Mouse (Mus musculus): ENCODE data around the gene Fam126b. TPM values are rescaled to one million over a fixed set of nuclear protein-coding genes. Genes with fewer than 3 reads are reported as not detected.
"Not testable (repeated sequence)": the region's sequence is repeated elsewhere in the genome, so short reads cannot be mapped to it uniquely, and the experiment has no call there.

Fam126b gene
- polyA plus RNA-seq (2014; fragmentation: Nextera tagmentation; extraction: Ambion mirVana) = 5.2 and 6.4 TPM in 2 replicates

DNA sequence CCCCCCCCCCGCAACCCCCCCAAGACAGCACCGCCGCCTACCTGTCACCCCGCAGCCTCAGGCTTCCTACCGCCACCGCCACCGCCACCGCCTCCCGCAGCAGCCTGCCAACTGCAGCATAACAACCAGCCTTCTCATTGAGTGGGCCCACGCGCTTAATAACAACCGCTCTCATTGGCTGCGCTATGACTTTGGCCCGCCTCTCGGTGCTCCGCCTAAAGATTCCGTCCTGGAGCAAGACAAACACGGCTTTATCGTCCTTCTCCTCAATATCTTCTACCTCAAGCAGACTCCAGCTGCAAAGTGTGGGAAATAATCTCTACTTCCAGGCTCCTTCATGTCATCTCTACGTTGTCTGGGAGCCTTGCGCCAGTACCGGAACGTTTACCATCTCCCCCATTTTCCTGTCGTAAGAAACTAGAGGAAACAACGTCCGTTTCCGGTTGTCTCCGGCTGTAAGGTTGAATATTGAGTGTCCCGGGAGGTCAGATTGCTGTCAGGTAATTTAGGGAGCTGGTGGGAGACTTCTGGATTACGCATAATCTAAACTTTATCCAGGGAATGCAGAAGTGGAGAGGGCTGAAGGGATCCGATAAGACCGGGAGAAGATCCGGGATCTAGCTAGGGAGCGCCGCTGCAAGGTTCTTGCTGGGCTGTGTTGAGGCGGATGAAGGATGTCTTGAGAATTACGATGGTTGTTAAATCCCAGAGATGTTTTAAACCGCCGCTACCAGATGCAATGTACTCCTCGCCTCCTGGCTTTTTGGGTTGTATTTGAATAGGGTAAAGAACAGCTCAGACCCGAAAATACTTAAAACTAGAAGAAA, at the start of gene Fam126b, which contains the start of gene Ndufb3:
Gene Fam126b, minus strand, starts transcription at position 153 of the 827 bp plus-strand sequence.
Gene Ndufb3, plus strand, starts transcription at position 214 of the 827 bp plus-strand sequence.
- peak; percentile 96 for ATAC-seq (replicated peaks; ENCODE audit: insufficient number of reproducible peaks, low FRiP score, low TSS enrichment)
- Histone ChIP-seq H3K36me3 (ENCODE audit: control insufficient read depth, insufficient read depth, low read length) (no peaks in the 10 kb centered on the region; the same call in 1 of the 2 replicates), H3K27me3 (ENCODE audit: control insufficient read depth, insufficient read depth, low read length) (no peaks in the 10 kb centered on the region), H3K4me2 (peak within 1 kb of the TSS; percentile 93), H3K9me3 (replicated peaks; ENCODE audit: control insufficient read depth, low read length) (no peaks in the 10 kb centered on the region), H3K4me1 (ENCODE audit: control insufficient read depth, insufficient read depth, low read length) (peaks cover 9% of the 10 kb centered on the region), H3K27ac (ENCODE audit: low read depth, low read length) (peak within 1 kb of the TSS; percentile 7; the same call in 1 of the 2 replicates), H3K9ac (ENCODE audit: low read depth, low read length) (peak within 1 kb of the TSS; percentile 77), H3K4me3 (ENCODE audit: low read depth, low read length) (peak within 1 kb of the TSS; percentile 86)
- 1% methylated on average over 41 of the region's 41 CpGs for WGBS (ENCODE audit: insufficient replicate concordance)

DNA sequence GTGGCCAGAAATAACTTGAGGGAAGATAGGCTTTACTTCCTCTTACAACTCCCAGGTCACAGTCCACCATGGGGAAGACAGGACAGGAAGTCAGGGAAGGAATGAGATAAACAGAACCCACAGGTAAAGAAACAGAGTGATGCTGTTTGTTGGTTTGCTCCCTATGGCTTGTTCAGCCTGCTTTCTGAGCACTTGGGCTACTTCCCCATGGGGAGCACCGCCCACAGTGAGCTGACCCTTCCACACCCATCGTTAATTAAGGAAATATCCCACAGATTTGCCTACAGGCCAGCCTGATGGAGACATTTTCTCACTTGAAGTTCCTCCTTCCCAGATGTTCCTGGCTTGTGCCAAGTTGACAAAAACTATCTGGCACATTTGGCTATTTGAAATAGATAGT, 42.7 kb upstream of the Fam126b start:
- H3K9me3 ChIP-seq (replicated peaks; ENCODE audit: control insufficient read depth, low read length); H3K4me1 ChIP-seq (ENCODE audit: control insufficient read depth, insufficient read depth, low read length); H3K9ac ChIP-seq (ENCODE audit: low read depth, low read length); H3K4me2 ChIP-seq; H3K4me3 ChIP-seq (ENCODE audit: low read depth, low read length); H3K27me3 ChIP-seq (ENCODE audit: control insufficient read depth, insufficient read depth, low read length); ATAC-seq (replicated peaks; ENCODE audit: insufficient number of reproducible peaks, low FRiP score, low TSS enrichment); H3K36me3 ChIP-seq (ENCODE audit: control insufficient read depth, insufficient read depth, low read length); H3K27ac ChIP-seq (ENCODE audit: low read depth, low read length): not testable (repeated sequence)
- WGBS (ENCODE audit: insufficient replicate concordance) = 80% methylated on average over 1 of the region's 2 CpGs

DNA sequence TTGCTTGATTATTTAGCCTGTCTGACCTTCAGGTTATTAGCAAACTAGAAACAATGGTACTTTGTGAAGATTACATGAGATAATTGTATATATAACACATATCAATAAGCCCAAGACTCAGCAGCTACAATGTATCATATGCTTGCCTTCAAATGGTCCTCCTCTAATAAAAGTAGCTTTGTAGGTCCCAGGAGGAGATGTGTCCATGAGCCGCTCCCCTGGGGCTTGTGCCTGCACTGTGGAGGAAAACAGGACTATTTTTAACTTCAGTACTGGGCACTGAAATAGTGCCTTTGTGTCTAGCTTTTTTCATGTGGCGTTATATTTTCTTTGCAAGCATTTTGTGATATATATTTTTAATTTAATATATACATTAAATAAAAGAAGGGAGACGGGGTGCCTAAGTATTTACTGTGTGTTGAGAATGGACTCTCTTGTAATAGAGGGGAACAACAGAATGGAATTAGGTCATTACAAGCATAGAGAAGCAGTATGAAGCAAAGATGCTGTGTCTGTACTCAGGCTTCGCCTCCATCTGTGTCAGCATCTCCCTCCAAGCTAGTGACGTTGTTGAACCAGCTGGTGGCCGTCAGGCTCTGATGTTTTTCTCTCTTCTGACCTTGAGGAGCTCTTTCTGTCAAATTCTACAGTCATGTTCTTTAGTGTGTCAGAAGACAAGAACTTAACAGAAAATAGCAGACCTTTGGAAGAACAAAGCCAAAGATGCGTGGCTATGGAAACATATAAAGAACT, 36.0 kb upstream of the Fam126b start:
- peaks cover 2% of the 10 kb centered on the region; the same call in 1 of the 2 replicates for H3K9me3 ChIP-seq (replicated peaks; ENCODE audit: control insufficient read depth, low read length)
- no peak overlapping the region for H3K4me2 ChIP-seq
- no peaks in the 10 kb centered on the region for H3K4me1 ChIP-seq (ENCODE audit: control insufficient read depth, insufficient read depth, low read length)
- no peaks in the 10 kb centered on the region for H3K27me3 ChIP-seq (ENCODE audit: control insufficient read depth, insufficient read depth, low read length)
- no peak overlapping the region for H3K9ac ChIP-seq (ENCODE audit: low read depth, low read length)
- H3K36me3 ChIP-seq (ENCODE audit: control insufficient read depth, insufficient read depth, low read length) = no peaks in the 10 kb centered on the region
- no peak overlapping the region for H3K27ac ChIP-seq (ENCODE audit: low read depth, low read length)
- no peak overlapping the region for H3K4me3 ChIP-seq (ENCODE audit: low read depth, low read length)
- 64% methylated on average over 7 of the region's 7 CpGs for WGBS (ENCODE audit: insufficient replicate concordance)
- no peak for ATAC-seq (replicated peaks; ENCODE audit: insufficient number of reproducible peaks, low FRiP score, low TSS enrichment)

DNA sequence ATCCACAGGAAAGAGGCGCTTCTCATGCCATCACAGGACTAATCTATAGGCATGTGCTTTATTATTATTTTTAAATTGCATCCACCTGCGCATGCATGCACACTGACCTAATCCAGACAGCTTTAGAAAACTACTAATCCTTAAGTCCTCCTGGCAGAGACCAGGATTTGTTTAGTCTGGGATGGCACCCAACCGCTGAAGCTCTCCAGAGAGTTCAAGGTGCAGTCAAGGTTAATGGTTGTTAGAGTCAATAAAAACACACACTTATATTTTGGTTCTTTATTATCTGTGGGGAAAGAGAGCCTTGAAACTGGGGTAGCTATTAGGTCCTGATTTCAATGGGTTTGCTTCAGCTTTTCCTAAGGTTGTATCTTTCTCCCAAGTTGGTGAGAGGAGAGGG, 35.1 kb upstream of the Fam126b start:
- Histone ChIP-seq H3K27ac (ENCODE audit: low read depth, low read length) (no peak overlapping the region), H3K9ac (ENCODE audit: low read depth, low read length) (no peak overlapping the region), H3K9me3 (replicated peaks; ENCODE audit: control insufficient read depth, low read length) (peaks cover 2% of the 10 kb centered on the region; the same call in 1 of the 2 replicates), H3K4me2 (no peak overlapping the region), H3K4me3 (ENCODE audit: low read depth, low read length) (no peak overlapping the region), H3K36me3 (ENCODE audit: control insufficient read depth, insufficient read depth, low read length) (no peaks in the 10 kb centered on the region), H3K27me3 (ENCODE audit: control insufficient read depth, insufficient read depth, low read length) (no peaks in the 10 kb centered on the region), H3K4me1 (ENCODE audit: control insufficient read depth, insufficient read depth, low read length) (no peaks in the 10 kb centered on the region)
- ATAC-seq (replicated peaks; ENCODE audit: insufficient number of reproducible peaks, low FRiP score, low TSS enrichment) = no peak
- 80% methylated on average over 3 of the region's 3 CpGs for WGBS (ENCODE audit: insufficient replicate concordance)

DNA sequence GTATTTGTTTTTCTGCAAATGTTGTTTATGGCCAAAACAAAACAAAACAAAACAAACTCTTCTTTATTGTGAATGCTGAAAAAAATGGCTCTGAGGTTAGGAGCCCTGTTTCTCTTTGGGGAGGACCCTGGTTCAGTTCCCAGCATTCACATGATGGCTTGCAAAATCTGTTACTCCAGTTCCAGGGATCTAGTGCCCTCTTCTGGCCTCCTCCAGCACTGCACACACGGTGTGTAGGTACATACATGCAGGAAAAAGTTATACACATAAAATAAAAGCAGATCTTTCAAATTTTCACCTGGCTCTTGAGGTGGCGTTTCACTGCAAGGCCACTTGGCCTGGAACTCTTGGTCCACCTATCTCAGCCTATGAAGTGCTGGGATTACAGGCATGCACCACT, 32.6 kb upstream of the Fam126b start:
- WGBS (ENCODE audit: insufficient replicate concordance) = 81% methylated on average over 2 of the region's 2 CpGs
- ATAC-seq (replicated peaks; ENCODE audit: insufficient number of reproducible peaks, low FRiP score, low TSS enrichment) = no peak
- H3K36me3 ChIP-seq (ENCODE audit: control insufficient read depth, insufficient read depth, low read length) = no peaks in the 10 kb centered on the region
- no peaks in the 10 kb centered on the region for H3K4me1 ChIP-seq (ENCODE audit: control insufficient read depth, insufficient read depth, low read length)
- peaks cover 2% of the 10 kb centered on the region; the same call in 1 of the 2 replicates for H3K9me3 ChIP-seq (replicated peaks; ENCODE audit: control insufficient read depth, low read length)
- H3K4me3 ChIP-seq (ENCODE audit: low read depth, low read length) = no peak overlapping the region
- H3K4me2 ChIP-seq = no peak overlapping the region
- no peak overlapping the region for H3K27ac ChIP-seq (ENCODE audit: low read depth, low read length)
- H3K9ac ChIP-seq (ENCODE audit: low read depth, low read length) = no peak overlapping the region
- no peaks in the 10 kb centered on the region for H3K27me3 ChIP-seq (ENCODE audit: control insufficient read depth, insufficient read depth, low read length)

DNA sequence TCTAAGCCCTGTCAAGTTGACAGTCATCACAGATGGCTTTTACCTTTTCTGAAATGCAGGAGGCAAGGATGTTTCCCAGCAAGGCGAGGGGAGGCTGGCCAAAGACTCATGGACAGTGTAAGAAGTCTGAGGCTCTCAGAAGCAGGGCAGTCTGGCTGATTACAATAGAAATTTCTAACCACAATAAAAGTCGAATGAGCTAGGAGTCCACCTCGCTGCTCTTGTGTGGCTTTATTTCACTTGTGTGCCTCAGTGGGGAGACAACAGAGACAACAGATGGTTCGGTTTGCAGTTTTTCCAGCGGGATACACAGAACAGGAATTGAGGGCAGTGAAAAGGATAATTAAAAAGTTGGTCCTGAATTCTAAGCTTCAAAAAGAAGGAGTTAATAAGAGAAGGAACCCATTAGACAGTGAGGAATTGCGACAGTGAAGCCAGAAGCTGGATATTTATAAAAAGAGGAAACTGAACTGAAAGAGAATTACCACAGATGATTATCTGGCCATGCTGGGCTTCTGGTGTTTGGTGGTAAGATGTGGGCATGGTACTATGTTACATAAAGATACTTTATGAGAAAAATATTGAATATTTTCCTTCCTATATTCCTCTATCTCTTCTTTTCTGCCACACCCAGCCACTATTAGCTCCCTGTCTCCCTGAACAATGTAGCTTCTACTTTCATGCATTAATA, 32.0 kb upstream of the Fam126b start:
- H3K36me3 ChIP-seq (ENCODE audit: control insufficient read depth, insufficient read depth, low read length) = no peaks in the 10 kb centered on the region
- H3K4me3 ChIP-seq (ENCODE audit: low read depth, low read length) = no peak overlapping the region
- no peak overlapping the region for H3K9ac ChIP-seq (ENCODE audit: low read depth, low read length)
- H3K4me1 ChIP-seq (ENCODE audit: control insufficient read depth, insufficient read depth, low read length) = no peaks in the 10 kb centered on the region
- H3K27ac ChIP-seq (ENCODE audit: low read depth, low read length) = no peak overlapping the region
- H3K9me3 ChIP-seq (replicated peaks; ENCODE audit: control insufficient read depth, low read length) = peaks cover 2% of the 10 kb centered on the region; the same call in 1 of the 2 replicates
- no peak for ATAC-seq (replicated peaks; ENCODE audit: insufficient number of reproducible peaks, low FRiP score, low TSS enrichment)
- WGBS (ENCODE audit: insufficient replicate concordance) = 77% methylated on average over 6 of the region's 6 CpGs
- H3K4me2 ChIP-seq = no peak overlapping the region
- H3K27me3 ChIP-seq (ENCODE audit: control insufficient read depth, insufficient read depth, low read length) = no peaks in the 10 kb centered on the region

DNA sequence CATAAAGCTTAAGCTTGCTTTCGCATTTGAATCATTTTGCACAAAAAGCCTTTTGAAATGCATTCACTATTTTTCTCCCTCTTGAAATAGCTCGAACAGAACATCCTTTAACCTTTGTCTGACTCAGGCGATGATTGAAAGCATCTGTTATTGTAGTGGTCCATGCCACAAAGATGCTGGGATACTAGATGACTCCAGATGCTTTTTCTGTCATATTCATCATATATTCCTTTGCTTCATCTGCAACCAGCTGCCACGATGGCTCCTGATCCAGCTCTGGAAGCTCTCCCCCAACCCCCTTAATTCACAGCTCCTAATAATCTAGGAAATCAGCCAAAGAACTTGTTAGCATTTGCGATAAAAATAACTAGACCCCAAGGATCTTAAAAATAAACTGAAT, 31.0 kb upstream of the Fam126b start:
- H3K9me3 ChIP-seq (replicated peaks; ENCODE audit: control insufficient read depth, low read length) = peaks cover 2% of the 10 kb centered on the region; the same call in 1 of the 2 replicates
- no peaks in the 10 kb centered on the region for H3K27me3 ChIP-seq (ENCODE audit: control insufficient read depth, insufficient read depth, low read length)
- H3K4me2 ChIP-seq = no peak overlapping the region
- no peak overlapping the region for H3K4me3 ChIP-seq (ENCODE audit: low read depth, low read length)
- no peaks in the 10 kb centered on the region for H3K36me3 ChIP-seq (ENCODE audit: control insufficient read depth, insufficient read depth, low read length)
- no peak overlapping the region for H3K27ac ChIP-seq (ENCODE audit: low read depth, low read length)
- 70% methylated on average over 5 of the region's 5 CpGs for WGBS (ENCODE audit: insufficient replicate concordance)
- no peaks in the 10 kb centered on the region for H3K4me1 ChIP-seq (ENCODE audit: control insufficient read depth, insufficient read depth, low read length)
- no peak for ATAC-seq (replicated peaks; ENCODE audit: insufficient number of reproducible peaks, low FRiP score, low TSS enrichment)
- no peak overlapping the region for H3K9ac ChIP-seq (ENCODE audit: low read depth, low read length)

DNA sequence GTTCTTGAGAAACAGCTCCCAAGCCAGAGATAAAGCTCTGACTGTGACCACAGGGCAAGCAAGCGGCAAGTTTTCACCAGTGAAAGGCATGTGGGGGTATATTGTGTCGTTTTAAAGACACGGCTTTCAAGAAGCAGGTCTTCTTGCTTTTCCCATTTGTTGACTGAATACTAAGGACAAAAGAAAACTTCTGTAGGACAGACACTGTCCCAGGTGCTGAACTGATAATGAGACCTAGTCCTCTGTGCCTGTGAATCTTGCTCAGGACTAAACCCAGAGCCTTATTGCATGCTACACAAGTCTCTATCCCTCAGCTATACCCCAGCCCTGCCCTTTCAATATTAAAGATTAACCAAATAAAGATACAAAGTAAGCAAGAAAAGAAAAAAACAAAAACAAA, 30.1 kb upstream of the Fam126b start:
- no peaks in the 10 kb centered on the region for H3K4me1 ChIP-seq (ENCODE audit: control insufficient read depth, insufficient read depth, low read length)
- no peak overlapping the region for H3K4me2 ChIP-seq
- no peak overlapping the region for H3K4me3 ChIP-seq (ENCODE audit: low read depth, low read length)
- 65% methylated on average over 3 of the region's 3 CpGs for WGBS (ENCODE audit: insufficient replicate concordance)
- ATAC-seq (replicated peaks; ENCODE audit: insufficient number of reproducible peaks, low FRiP score, low TSS enrichment) = no peak
- no peaks in the 10 kb centered on the region for H3K27me3 ChIP-seq (ENCODE audit: control insufficient read depth, insufficient read depth, low read length)
- no peaks in the 10 kb centered on the region for H3K36me3 ChIP-seq (ENCODE audit: control insufficient read depth, insufficient read depth, low read length)
- no peak overlapping the region for H3K27ac ChIP-seq (ENCODE audit: low read depth, low read length)
- no peak overlapping the region for H3K9ac ChIP-seq (ENCODE audit: low read depth, low read length)
- H3K9me3 ChIP-seq (replicated peaks; ENCODE audit: control insufficient read depth, low read length) = peaks cover 2% of the 10 kb centered on the region; the same call in 1 of the 2 replicates

Data from heart, embryonic 11.5 days (tissue).